Mouse (Mus musculus): ENCODE results near the gene Prr5l.

GRCm38 (mm10) chr2:101823821-101824220, 59.0 kb downstream of the Prr5l start:
- TF ChIP-seq POLR2A (IDR thresholded peaks at IDR 0.05; ENCODE audit: insufficient read length, low read depth) (no peak), USF1 (IDR thresholded peaks at IDR 0.05; ENCODE audit: low read depth) (no peak), E2F4 (IDR thresholded peaks at IDR 0.05; ENCODE audit: insufficient read depth) (no peak), MAX (IDR thresholded peaks at IDR 0.05; ENCODE audit: low read depth) (no peak), MYOD1 (IDR thresholded peaks at IDR 0.05; ENCODE audit: control insufficient read depth in 1 of 3, insufficient read length in 2 of 3, low read depth in 2 of 3) (no peak)
